Mouse (Mus musculus) 3T3-L1 (cell line): ENCODE results near the gene Mbnl1.
"Not testable (repeated sequence)": the region's sequence is repeated elsewhere in the genome, so short reads cannot be mapped to it uniquely, and the experiment has no call there.

ENCODE experiments used
- DNase-seq: peaks from one replicate; pipeline ENCODE4 v3.0.0-alpha.2; 2015; ENCODE audit warnings: low read depth, low spot score

The Mbnl1 gene

GRCm38 (mm10) chr3:60472681-60473177 lies at the start of gene Mbnl1:
Gene Mbnl1 (plus strand): TSS chr3:60472830.
- DNase-seq = no peak

GRCm38 (mm10) chr3:60424148-60424547 lies 48.5 kb upstream of the Mbnl1 start:
- DNase-seq = peak; percentile 49

- no peak for DNase-seq
Observed at GRCm38 (mm10) chr3:60429049-60429448, 43.6 kb upstream of the Mbnl1 start.

GRCm38 (mm10) chr3:60437254-60437653 lies 35.4 kb upstream of the Mbnl1 start:
- peak; percentile 16 for DNase-seq

GRCm38 (mm10) chr3:60437678-60438232 lies 34.9 kb upstream of the Mbnl1 start:
- peak; percentile 54 for DNase-seq

GRCm38 (mm10) chr3:60438715-60439114 lies 33.9 kb upstream of the Mbnl1 start:
- DNase-seq = no peak

GRCm38 (mm10) chr3:60461828-60462521 lies 10.7 kb upstream of the Mbnl1 start:
- no peak for DNase-seq

GRCm38 (mm10) chr3:60468667-60469066 lies 4.0 kb upstream of the Mbnl1 start:
- DNase-seq = not testable (repeated sequence)

- DNase-seq = not testable (repeated sequence)
Observed at GRCm38 (mm10) chr3:60469170-60469805, 3.3 kb upstream of the Mbnl1 start.

- no peak for DNase-seq
Observed at GRCm38 (mm10) chr3:60472011-60472680, 484 bp upstream of the Mbnl1 start.

- DNase-seq = no peak
Observed at GRCm38 (mm10) chr3:60473861-60474653, 1.4 kb downstream of the Mbnl1 start.

GRCm38 (mm10) chr3:60474654-60474972 lies 2.0 kb downstream of the Mbnl1 start:
- DNase-seq = no peak

GRCm38 (mm10) chr3:60475055-60475454 lies 2.4 kb downstream of the Mbnl1 start:
- no peak for DNase-seq

- DNase-seq = no peak
Observed at GRCm38 (mm10) chr3:60476751-60477255, 4.2 kb downstream of the Mbnl1 start.

- DNase-seq = no peak
Observed at GRCm38 (mm10) chr3:60478433-60478832, 5.8 kb downstream of the Mbnl1 start.

- DNase-seq = no peak
Observed at GRCm38 (mm10) chr3:60480716-60481115, 8.1 kb downstream of the Mbnl1 start.

- DNase-seq = no peak
Observed at GRCm38 (mm10) chr3:60481740-60482399, 9.2 kb downstream of the Mbnl1 start.

- DNase-seq = no peak
Observed at GRCm38 (mm10) chr3:60483305-60483704, 10.7 kb downstream of the Mbnl1 start.

- no peak for DNase-seq
Observed at GRCm38 (mm10) chr3:60485987-60486712, 13.5 kb downstream of the Mbnl1 start.

- no peak for DNase-seq
Observed at GRCm38 (mm10) chr3:60486713-60487170, 14.1 kb downstream of the Mbnl1 start.
